Mouse (Mus musculus): ENCODE measurements around the gene Btbd11. TPM values are rescaled to one million over a fixed set of nuclear protein-coding genes. Genes with fewer than 3 reads are reported as not detected.
A peak's percentile ranks its signal among the peaks of the same experiment; 100 is the strongest.

Gene Btbd11
- polyA plus RNA-seq, 1 experiment from 2014 or later = 23.6 TPM

- Histone ChIP-seq H3K27me3 (ENCODE audit: control insufficient read depth, insufficient read depth, low read length) (no peaks in the 10 kb centered on the region), H3K27ac (ENCODE audit: low read depth, low read length) (no peak overlapping the region), H3K9me3 (ENCODE audit: control insufficient read depth, low read length) (no peaks in the 10 kb centered on the region), H3K36me3 (ENCODE audit: control insufficient read depth, insufficient read depth, low read length) (no peaks in the 10 kb centered on the region), H3K4me3 (ENCODE audit: low read length) (no peak overlapping the region), H3K9ac (ENCODE audit: low read depth, low read length) (no peak overlapping the region), H3K4me1 (ENCODE audit: control insufficient read depth, insufficient read depth, low read length) (0 out of 2 replicates have a peak, but pooled peaks cover 4% of the 10 kb centered on the region), H3K4me2 (replicated peaks; ENCODE audit: low read depth, low read length) (no peak overlapping the region)
- no peak for ATAC-seq (ENCODE audit: low FRiP score, low TSS enrichment)
- 80% methylated on average over 1 of the region's 1 CpGs for WGBS
Measured at GRCm38 (mm10) chr10:85446700-85447099, 60.1 kb downstream of the Btbd11 start.

GRCm38 (mm10) chr10:85447869-85448268, 61.3 kb downstream of the Btbd11 start:
- Histone ChIP-seq H3K4me2 (replicated peaks; ENCODE audit: low read depth, low read length) (no peak overlapping the region), H3K27me3 (ENCODE audit: control insufficient read depth, insufficient read depth, low read length) (no peaks in the 10 kb centered on the region), H3K4me1 (ENCODE audit: control insufficient read depth, insufficient read depth, low read length) (0 out of 2 replicates have a peak, but pooled peaks cover 4% of the 10 kb centered on the region), H3K36me3 (ENCODE audit: control insufficient read depth, insufficient read depth, low read length) (no peaks in the 10 kb centered on the region), H3K4me3 (ENCODE audit: low read length) (no peak overlapping the region), H3K27ac (ENCODE audit: low read depth, low read length) (no peak overlapping the region), H3K9me3 (ENCODE audit: control insufficient read depth, low read length) (no peaks in the 10 kb centered on the region), H3K9ac (ENCODE audit: low read depth, low read length) (no peak overlapping the region)
- 91% methylated on average over 2 of the region's 2 CpGs for WGBS
- no peak for ATAC-seq (ENCODE audit: low FRiP score, low TSS enrichment)

- no peak overlapping the region for H3K4me2 ChIP-seq (replicated peaks; ENCODE audit: low read depth, low read length)
- no peak for ATAC-seq (ENCODE audit: low FRiP score, low TSS enrichment)
- WGBS = 27% methylated on average over 8 of the region's 8 CpGs
Measured at GRCm38 (mm10) chr10:85451629-85452368, 65.2 kb downstream of the Btbd11 start.

GRCm38 (mm10) chr10:85453221-85453775, 66.7 kb downstream of the Btbd11 start:
- WGBS = 87% methylated on average over 2 of the region's 2 CpGs
- Histone ChIP-seq H3K4me2 (replicated peaks; ENCODE audit: low read depth, low read length) (no peak overlapping the region), H3K9ac (ENCODE audit: low read depth, low read length) (no peak overlapping the region), H3K27ac (ENCODE audit: low read depth, low read length) (no peak overlapping the region), H3K4me1 (ENCODE audit: control insufficient read depth, insufficient read depth, low read length) (0 out of 2 replicates have a peak, but pooled peaks cover 4% of the 10 kb centered on the region), H3K9me3 (ENCODE audit: control insufficient read depth, low read length) (no peaks in the 10 kb centered on the region), H3K27me3 (ENCODE audit: control insufficient read depth, insufficient read depth, low read length) (no peaks in the 10 kb centered on the region), H3K4me3 (ENCODE audit: low read length) (no peak overlapping the region), H3K36me3 (ENCODE audit: control insufficient read depth, insufficient read depth, low read length) (no peaks in the 10 kb centered on the region)
- ATAC-seq (ENCODE audit: low FRiP score, low TSS enrichment) = no peak

More at GRCm38 (mm10) chr10:85451629-85452368, 65.2 kb downstream of the Btbd11 start:
- no peaks in the 10 kb centered on the region for H3K27me3 ChIP-seq (ENCODE audit: control insufficient read depth, insufficient read depth, low read length)
- no peaks in the 10 kb centered on the region for H3K9me3 ChIP-seq (ENCODE audit: control insufficient read depth, low read length)
- H3K4me3 ChIP-seq (ENCODE audit: low read length) = no peak overlapping the region
- no peak overlapping the region for H3K9ac ChIP-seq (ENCODE audit: low read depth, low read length)
- H3K4me1 ChIP-seq (ENCODE audit: control insufficient read depth, insufficient read depth, low read length) = 0 out of 2 replicates have a peak, but pooled peaks cover 4% of the 10 kb centered on the region
- no peaks in the 10 kb centered on the region for H3K36me3 ChIP-seq (ENCODE audit: control insufficient read depth, insufficient read depth, low read length)
- H3K27ac ChIP-seq (ENCODE audit: low read depth, low read length) = no peak overlapping the region

- 54% methylated on average over 4 of the region's 4 CpGs for WGBS
- no peak overlapping the region for H3K4me3 ChIP-seq (ENCODE audit: low read length)
- no peaks in the 10 kb centered on the region for H3K27me3 ChIP-seq (ENCODE audit: control insufficient read depth, insufficient read depth, low read length)
- 0 out of 2 replicates have a peak, but pooled peaks cover 14% of the 10 kb centered on the region for H3K4me1 ChIP-seq (ENCODE audit: control insufficient read depth, insufficient read depth, low read length)
- peak; percentile 53 for ATAC-seq (ENCODE audit: low FRiP score, low TSS enrichment)
- H3K36me3 ChIP-seq (ENCODE audit: control insufficient read depth, insufficient read depth, low read length) = no peaks in the 10 kb centered on the region
- H3K9ac ChIP-seq (ENCODE audit: low read depth, low read length) = no peak overlapping the region
- no peak overlapping the region for H3K4me2 ChIP-seq (replicated peaks; ENCODE audit: low read depth, low read length)
- no peaks in the 10 kb centered on the region for H3K9me3 ChIP-seq (ENCODE audit: control insufficient read depth, low read length)
- H3K27ac ChIP-seq (ENCODE audit: low read depth, low read length) = no peak overlapping the region
Measured at GRCm38 (mm10) chr10:85455985-85456384, 69.4 kb downstream of the Btbd11 start.

GRCm38 (mm10) chr10:85458744-85459344, 72.2 kb downstream of the Btbd11 start:
- WGBS = 21% methylated on average over 17 of the region's 17 CpGs
- Histone ChIP-seq H3K4me1 (ENCODE audit: control insufficient read depth, insufficient read depth, low read length) (0 out of 2 replicates have a peak, but pooled peaks cover 10% of the 10 kb centered on the region), H3K9ac (ENCODE audit: low read depth, low read length) (no peak overlapping the region), H3K36me3 (ENCODE audit: control insufficient read depth, insufficient read depth, low read length) (no peaks in the 10 kb centered on the region), H3K4me3 (ENCODE audit: low read length) (no peak overlapping the region), H3K27me3 (ENCODE audit: control insufficient read depth, insufficient read depth, low read length) (no peaks in the 10 kb centered on the region), H3K9me3 (ENCODE audit: control insufficient read depth, low read length) (no peaks in the 10 kb centered on the region), H3K4me2 (replicated peaks; ENCODE audit: low read depth, low read length) (0 out of 2 replicates have a peak overlapping the region, but pooled peaks have one; percentile 6), H3K27ac (ENCODE audit: low read depth, low read length) (no peak overlapping the region)
- ATAC-seq (ENCODE audit: low FRiP score, low TSS enrichment) = peak; percentile 85

- no peak overlapping the region for H3K9ac ChIP-seq (ENCODE audit: low read depth, low read length)
- H3K4me3 ChIP-seq (ENCODE audit: low read length) = no peak overlapping the region
- WGBS = 92% methylated on average over 10 of the region's 10 CpGs
- no peaks in the 10 kb centered on the region for H3K36me3 ChIP-seq (ENCODE audit: control insufficient read depth, insufficient read depth, low read length)
- no peak overlapping the region for H3K4me2 ChIP-seq (replicated peaks; ENCODE audit: low read depth, low read length)
- H3K27ac ChIP-seq (ENCODE audit: low read depth, low read length) = no peak overlapping the region
- 0 out of 2 replicates have a peak, but pooled peaks cover 10% of the 10 kb centered on the region for H3K4me1 ChIP-seq (ENCODE audit: control insufficient read depth, insufficient read depth, low read length)
- H3K27me3 ChIP-seq (ENCODE audit: control insufficient read depth, insufficient read depth, low read length) = no peaks in the 10 kb centered on the region
- no peaks in the 10 kb centered on the region for H3K9me3 ChIP-seq (ENCODE audit: control insufficient read depth, low read length)
- ATAC-seq (ENCODE audit: low FRiP score, low TSS enrichment) = no peak
Measured at GRCm38 (mm10) chr10:85460736-85461135, 74.1 kb downstream of the Btbd11 start.

- H3K4me1 ChIP-seq (ENCODE audit: control insufficient read depth, insufficient read depth, low read length) = peaks cover 10% of the 10 kb centered on the region
- WGBS = 26% methylated on average over 6 of the region's 6 CpGs
- no peak overlapping the region for H3K4me2 ChIP-seq (replicated peaks; ENCODE audit: low read depth, low read length)
- peak; percentile 82 for ATAC-seq (ENCODE audit: low FRiP score, low TSS enrichment)
- no peak overlapping the region for H3K9ac ChIP-seq (ENCODE audit: low read depth, low read length)
- H3K9me3 ChIP-seq (ENCODE audit: control insufficient read depth, low read length) = no peaks in the 10 kb centered on the region
- H3K27ac ChIP-seq (ENCODE audit: low read depth, low read length) = no peak overlapping the region
- no peaks in the 10 kb centered on the region for H3K27me3 ChIP-seq (ENCODE audit: control insufficient read depth, insufficient read depth, low read length)
- no peaks in the 10 kb centered on the region for H3K36me3 ChIP-seq (ENCODE audit: control insufficient read depth, insufficient read depth, low read length)
- no peak overlapping the region for H3K4me3 ChIP-seq (ENCODE audit: low read length)
Measured at GRCm38 (mm10) chr10:85464152-85464551, 77.5 kb downstream of the Btbd11 start.

Data from kidney, embryonic 14.5 days (tissue).